Mouse (Mus musculus): ENCODE measurements around the gene Chd3.

The Chd3 gene

DNA sequence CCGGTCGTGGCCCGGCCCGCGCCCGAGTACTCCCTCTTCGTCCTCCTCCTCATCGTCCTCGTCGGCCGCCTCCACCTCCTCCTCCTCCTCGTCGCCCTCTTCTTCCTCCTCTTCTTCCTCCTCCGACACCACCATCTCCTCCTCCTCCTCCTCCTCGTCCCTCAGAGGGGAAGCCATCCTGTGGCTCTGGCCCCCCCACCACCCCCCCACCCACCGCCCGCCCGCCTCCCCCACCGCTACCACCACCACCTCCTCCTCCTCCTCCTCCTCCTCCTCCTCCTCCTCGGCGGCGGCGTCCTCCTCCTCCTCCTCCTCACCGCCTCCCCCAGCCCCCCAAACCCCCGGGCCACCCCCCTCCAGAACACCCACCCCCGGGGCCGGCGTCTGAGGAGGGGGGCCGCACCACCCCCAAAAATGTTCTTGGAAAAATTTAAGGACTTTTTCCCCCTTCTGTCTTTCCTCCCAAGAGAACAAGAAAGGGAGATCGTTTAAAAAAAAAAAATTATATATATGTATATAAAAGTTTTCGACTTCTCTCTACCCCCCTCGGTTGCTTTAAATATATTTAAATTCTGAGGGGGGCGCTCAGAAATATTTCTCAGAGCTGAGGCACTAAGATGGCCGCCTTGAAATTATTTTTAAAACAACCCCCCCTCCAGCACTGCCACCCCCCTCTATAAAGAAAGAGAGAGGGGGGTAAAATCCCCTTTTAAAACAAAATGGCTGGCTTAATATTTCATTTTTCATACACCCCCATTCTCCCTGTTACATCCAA lies at the start of gene Chd3:
Chd3 (minus strand) TSS at position 192 of the 775 bp plus-strand sequence.
- no peak for DNase-seq (ENCODE audit: low read depth in 1 of 2, low spot score in 2 of 2)

DNA sequence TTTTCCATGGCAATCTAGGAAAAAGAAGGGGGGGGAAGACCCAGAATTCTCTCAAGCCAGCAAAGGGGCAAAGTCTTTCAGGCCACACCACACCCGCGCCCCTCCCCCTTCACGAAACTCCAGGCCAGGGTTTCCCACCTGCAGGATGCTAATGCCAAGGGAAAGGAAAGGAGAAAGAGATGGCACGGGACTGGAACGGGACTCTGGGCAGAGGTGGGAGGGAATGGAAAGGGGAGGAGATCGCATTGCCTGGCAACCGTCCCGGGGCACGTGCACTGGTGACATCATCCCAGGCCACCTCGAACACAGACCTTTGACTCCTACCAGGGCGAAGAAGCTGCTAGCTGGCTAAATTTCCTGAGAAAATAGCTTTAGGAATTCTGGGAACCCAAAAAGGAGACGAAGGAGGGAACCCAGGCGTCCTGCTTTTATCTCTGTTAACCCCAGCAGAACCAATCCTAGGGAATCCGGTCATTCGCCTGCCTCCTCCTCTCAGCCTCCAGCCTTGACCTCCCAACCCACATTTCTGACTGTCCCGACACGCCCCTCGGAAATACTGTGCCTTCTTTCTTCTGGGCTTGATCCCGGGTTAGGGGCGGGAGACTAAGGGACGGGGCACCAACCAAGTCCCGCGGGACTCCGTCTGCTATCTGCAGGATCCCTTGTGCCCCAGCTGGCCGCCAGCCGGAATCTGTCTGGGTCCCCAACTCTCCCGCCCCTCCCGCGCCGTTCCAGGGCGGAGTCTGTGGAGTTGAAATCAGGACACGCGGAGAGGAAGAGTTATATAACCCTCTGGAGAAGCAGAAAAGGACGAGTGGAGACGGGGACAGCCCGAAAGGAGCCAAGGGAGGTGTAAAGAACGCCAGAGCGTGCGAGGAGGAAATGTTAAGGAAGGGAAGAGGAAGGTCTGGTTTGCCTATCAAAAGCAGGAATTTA lies 48.5 kb upstream of the Chd3 start:
- DNase-seq (ENCODE audit: low read depth in 1 of 2, low spot score in 2 of 2) = peak; percentile 66 to 78

DNA sequence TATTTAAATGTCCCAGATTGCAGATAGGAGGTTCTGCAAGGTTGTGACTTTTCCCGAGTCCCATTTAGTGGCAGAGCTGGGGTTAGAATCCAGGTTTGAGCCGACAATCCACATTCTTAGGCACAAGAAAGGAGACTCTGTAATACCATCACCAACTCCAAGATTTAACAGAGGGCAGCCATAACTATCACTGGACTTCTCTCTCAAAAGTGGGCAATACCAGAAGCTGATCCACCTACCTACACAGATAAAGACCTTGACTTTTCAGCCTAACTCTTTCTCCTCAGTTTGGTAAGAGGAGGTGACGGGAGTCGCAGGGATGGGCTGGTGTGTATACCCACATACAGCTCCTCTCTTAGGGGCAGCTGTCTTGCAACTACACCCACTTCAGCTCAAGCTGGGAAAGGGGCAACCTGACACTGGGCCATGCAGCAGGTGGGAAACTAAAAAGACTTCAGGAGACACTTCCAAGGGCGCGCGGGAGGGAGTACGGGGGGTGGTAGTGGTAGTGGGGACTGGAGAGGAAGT lies 47.8 kb upstream of the Chd3 start:
- DNase-seq (ENCODE audit: low read depth in 1 of 2, low spot score in 2 of 2) = no peak

DNA sequence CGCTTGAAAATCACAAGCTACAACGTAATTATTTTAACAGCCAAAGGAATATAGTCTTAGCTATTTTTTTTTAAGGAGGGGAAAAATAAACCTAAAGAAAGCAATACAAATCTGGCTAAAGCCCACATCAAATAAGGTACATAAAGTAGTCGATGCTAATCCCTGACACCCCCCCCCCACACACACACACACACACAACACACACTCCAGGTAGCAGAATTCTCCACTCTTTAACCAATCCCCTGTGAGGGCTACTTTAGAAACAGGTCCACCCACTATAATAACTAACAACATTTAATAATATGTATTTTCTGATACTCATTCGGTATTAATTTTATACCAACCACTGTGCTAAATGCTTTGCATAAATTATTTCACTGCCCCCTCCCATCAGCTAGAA lies 47.3 kb upstream of the Chd3 start:
- DNase-seq (ENCODE audit: low read depth in 1 of 2, low spot score in 2 of 2) = no peak

DNA sequence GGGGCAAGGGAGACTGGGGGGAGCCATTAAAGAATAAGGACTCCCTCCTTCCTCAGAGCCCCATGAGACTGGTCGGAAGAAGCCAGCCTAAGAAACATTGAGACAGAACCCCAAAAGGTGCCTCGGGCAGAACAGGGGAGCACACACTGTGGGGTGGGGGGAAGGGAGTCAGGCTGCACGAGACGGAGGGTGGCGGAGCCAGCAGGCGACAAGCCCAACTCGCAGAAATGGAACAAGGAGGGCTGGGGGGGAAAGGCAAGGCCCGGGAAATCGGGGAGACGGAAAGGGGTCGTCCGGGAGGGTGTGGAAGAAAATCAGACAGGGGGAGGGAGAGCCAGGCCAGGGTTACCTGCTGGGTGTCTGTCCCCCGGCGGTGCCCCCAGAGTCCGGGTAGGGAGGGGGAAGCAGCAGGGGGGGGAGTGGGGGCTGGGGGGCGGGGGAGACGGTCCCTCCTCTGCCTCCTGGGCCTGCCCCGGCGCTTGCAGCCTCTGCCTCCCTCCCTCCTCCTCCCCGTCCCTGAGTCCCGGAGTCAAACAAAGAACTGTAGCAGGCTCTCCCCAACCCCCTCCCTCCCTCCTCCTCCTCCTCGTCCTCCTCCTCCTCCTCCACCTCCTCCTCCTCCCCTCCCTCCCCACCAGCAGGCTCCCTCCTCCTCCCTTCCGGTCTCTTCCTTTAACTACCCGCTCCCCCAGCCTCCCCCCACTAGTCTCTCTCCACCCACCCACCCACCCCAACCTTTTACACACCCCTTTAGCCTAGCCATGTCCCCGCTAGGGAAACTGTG lies 46.7 kb upstream of the Chd3 start:
- no peak for DNase-seq (ENCODE audit: low read depth in 1 of 2, low spot score in 2 of 2)

DNA sequence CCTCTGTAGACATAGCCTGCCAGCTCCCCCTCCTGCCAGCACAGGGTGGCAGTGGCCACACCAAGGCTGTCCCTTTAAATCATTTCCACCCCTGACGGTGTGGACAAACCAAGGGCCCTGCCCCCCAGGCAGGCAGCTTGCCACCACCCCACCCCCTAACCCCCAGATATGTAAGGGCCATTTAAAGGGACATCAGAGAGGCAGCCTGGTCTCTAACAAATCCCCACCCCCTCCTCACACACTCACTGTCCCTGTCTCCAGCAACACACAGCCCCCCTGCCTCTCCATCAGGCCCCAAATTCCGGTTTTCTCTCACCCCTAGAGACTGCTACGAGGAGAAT lies 46.1 kb upstream of the Chd3 start:
- DNase-seq (ENCODE audit: low read depth in 1 of 2, low spot score in 2 of 2) = no peak

DNA sequence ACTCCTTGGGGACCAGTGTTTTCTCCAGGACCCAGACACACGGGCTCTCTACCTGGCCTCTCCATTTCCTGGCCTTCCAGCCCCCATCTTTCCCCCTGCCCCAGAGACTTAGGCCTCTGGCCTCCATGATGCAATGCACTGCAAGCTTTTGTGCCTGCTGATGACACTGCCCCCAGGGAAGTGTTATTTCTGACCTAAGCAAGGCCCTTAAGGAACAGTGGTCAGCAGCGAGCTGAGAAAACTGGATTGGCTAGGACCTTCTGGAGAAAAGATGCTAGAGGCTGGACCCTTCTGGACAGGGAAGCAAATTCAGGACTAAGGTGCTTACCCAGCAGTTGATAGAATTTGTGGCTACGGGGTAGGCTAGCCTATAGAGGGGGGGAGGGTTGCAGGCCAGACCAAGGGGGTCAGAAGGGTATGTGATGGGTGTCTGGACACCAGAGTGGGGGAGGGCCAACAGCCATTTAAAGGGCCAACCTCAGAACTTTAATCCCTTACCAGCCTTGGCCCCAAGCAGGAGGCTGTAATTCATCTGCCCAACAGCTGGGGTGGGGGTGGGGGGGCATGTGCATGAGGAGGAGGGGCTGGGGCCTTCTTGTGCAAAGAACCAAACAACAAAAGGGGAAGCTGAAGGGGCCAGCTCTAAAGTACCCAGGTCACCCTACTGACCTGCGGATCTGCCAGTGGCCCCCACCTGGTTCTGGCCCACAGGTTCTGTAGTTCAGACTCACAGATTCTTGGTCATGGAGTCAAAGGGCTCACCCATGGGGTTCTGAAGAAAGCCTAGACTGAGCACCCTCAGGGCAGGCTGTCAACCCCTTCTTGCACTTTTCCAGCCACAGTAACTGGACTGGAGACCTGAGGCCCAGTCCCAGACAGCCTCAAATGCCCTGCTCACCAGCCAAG lies 45.5 kb upstream of the Chd3 start:
- DNase-seq (ENCODE audit: low read depth in 1 of 2, low spot score in 2 of 2) = no peak

DNA sequence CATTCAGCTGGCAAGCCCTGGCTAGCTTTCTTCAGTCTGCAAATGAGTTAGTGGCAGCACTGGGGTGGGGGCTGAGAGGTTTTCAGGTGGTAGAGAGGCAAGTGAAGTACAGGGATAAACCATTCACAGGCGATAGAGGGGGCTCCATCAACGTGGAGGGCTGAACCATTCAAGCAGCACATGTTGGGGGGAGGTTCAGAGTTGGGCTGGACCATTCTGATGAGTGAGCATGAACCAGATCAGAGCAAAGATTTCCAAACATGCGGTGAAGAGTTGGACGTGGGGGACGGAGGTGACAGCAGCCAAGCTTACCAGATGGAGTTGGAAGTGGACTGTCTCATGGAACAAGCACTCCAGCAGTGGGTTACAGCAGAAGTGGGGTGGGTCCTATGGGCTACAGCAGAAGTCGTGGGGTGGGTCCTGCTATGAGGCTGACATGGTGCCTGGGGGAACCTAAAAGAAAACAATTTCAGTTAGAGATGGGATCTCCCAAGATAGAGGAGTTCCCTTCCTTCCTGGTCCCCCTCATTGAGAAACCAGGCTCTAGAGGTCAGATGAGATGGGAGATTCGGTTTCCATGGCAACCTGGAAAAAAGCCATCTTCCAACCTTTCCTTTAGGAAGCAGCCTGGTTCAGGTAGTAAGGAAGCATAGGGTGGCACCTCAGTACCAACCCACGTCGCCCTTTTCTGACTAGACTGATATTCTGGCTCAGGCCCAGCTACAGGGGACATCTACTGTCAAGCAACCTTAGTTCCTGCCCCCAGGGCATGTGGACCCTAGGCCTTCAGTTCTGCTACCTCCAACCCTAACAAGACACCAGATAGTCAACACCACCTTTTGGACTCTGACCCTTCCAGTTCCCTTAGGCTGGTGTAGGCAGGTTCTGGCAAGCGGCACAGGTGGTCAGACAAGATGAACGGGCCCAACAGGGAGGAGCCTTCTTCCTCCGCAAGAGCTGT lies 44.3 kb upstream of the Chd3 start, which contains the start of gene Kdm6b:
Kdm6b (minus strand) TSS at position 455 of the 961 bp plus-strand sequence.
- no peak for DNase-seq (ENCODE audit: low read depth in 1 of 2, low spot score in 2 of 2)

DNA sequence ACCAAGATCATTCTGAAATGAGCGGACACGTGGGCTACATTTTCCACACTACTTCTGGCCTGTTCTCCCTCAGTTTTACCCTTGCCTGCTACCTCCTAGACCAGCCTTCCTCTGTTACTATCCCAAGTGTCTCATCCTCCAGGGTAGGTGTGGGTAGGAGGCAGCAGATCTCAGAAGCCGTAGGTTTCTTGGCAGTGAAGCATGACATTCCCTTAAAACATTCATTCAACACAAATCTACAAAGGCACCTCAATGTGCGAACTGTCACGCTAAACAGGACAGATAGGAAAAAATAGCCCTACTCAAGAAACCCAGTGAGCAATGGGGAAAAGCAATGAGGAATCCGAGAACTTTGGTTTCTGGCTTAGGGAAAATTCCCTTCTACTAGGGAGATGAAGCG lies 43.3 kb upstream of the Chd3 start:
- DNase-seq (ENCODE audit: low read depth in 1 of 2, low spot score in 2 of 2) = no peak

DNA sequence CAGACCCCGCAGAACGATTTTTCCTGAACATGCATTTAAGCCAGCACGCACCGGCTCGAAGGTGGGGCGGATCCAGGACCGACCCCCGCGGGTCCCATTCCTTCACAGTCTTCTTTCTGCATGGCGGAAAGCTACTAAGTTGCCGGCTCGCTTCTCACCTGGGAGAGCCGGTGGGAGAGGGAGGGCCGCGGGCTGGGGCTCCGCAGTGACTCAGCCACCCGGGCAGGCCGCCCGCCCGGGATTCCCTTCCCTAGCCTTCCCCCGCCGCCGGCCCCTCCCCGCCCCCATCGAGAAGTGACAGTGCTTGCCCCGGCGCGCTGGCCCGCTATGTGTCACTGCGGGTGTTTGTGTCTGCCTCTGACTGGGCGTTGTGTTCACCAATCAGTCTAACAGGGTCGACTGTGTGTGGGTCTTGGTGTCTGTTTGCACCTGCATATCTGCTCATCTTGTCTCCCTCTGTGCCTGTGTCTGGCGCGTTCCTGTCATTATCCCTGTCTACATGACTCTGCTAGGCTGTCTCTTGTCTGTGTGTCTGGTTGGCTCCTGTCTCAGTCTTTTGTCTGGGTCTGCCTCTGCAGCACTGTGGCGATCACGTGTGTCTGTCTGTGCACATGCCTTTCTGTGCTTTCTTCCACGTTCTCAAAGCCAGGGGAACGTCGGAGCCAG lies 42.5 kb upstream of the Chd3 start:
- DNase-seq (ENCODE audit: low read depth in 1 of 2, low spot score in 2 of 2) = peak in 1 of 2 experiments; percentile 70

DNA sequence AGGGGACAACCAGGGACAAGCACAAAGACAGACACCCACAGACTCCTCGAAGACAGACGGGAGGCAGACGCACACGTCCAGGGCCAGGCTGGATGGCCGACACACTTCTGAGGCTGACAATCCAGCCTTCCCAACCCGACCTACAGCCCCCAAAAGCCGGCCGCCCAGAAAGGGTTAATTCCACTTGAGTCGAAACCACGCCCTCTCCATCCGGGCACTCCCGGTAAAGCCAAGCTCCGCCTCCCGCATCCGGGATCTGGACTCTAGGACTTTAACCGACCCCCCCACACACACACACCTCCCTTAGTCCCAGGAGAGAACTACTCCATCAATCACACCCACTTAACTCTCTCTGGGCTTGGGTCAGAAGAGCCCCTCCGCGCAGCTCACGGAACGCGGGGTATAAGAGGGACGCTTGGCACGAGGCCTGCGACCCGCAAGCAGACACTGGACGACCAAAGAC lies 41.9 kb upstream of the Chd3 start:
- peak in 1 of 2 experiments; percentile 89 for DNase-seq (ENCODE audit: low read depth in 1 of 2, low spot score in 2 of 2)

DNA sequence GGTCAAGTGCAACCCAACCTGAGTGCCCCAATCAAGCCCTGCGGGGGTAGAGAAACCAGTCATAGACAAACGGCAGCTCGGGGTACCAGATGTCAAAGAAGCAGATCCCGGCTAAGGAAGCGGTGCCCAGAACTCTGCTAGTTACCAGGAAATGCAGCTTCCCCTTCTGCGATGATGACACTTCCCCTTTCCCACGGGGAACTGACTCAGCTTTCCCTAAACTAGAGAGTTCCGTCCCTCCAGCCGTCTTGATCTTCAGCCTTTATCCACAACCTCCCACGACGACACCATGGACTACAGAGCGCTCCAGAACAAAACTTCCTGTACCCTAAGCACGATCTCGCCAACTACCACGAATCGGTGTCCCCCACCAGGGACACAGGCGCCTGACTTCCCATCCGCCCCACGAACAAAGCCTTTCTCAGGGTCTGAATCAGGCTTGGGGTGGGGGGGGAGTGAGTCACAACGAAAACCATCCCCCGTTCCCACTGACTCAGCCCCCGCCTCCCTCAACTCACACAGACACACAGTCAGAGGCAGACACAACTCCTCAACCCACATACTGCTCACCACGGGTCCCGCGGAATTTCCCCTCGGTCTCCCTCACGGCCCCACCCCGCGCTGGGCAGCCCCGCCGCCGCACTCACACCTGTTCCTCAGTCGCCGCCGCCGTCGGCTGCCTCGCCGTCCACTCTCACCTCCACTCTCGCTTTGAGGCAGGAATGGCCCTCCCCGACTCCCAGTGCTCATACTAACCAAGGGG lies 41.3 kb upstream of the Chd3 start:
- DNase-seq (ENCODE audit: low read depth in 1 of 2, low spot score in 2 of 2) = peak; percentile 90

DNA sequence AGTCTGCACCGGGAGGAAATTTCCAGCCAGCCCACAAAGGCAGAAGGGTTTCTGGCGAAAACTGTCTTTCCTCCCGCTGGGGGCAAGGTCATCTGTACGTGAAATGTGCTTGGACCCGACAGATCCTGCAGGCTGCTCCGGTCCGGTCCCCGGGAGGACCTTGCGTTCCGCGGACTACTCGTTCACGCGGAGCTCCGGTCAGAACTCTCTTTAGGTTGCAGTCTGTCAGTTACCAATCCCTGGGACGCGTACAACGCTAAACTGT lies 40.8 kb upstream of the Chd3 start:
- no peak for DNase-seq (ENCODE audit: low read depth in 1 of 2, low spot score in 2 of 2)

DNA sequence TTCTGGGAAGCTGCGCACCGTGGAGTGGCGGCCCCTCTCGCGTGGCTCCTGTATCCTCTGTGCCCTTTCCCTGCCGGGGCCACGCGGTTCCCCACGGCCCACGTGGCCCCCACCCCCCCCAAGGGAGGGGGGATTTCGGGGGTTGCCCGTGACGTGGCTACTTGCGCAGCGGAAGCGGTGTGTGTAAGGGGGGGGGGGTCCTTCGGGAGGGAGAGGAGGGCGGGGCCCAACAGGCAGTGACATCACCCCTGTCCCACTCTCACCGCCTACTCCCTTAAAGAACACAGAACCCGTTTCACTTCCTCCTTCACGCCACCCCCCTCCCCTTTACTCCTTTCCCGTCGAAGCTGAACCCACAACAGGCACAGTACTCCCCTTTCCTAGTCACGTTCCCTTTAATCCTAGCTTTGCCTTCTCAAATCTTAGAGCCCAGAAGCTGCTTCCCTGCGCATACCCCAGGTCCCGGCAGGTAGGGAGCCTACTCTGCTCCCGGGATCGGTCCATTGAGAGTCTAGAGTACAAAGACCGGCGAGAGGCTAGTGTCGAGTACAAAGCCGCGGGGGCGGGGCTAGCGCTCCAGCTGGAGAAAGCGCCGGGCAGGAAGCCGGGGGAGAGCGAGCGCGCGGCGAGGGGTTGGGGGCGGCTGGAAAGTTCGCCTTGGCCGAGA lies 40.3 kb upstream of the Chd3 start:
- DNase-seq (ENCODE audit: low read depth in 1 of 2, low spot score in 2 of 2) = peak in 1 of 2 experiments; percentile 86

DNA sequence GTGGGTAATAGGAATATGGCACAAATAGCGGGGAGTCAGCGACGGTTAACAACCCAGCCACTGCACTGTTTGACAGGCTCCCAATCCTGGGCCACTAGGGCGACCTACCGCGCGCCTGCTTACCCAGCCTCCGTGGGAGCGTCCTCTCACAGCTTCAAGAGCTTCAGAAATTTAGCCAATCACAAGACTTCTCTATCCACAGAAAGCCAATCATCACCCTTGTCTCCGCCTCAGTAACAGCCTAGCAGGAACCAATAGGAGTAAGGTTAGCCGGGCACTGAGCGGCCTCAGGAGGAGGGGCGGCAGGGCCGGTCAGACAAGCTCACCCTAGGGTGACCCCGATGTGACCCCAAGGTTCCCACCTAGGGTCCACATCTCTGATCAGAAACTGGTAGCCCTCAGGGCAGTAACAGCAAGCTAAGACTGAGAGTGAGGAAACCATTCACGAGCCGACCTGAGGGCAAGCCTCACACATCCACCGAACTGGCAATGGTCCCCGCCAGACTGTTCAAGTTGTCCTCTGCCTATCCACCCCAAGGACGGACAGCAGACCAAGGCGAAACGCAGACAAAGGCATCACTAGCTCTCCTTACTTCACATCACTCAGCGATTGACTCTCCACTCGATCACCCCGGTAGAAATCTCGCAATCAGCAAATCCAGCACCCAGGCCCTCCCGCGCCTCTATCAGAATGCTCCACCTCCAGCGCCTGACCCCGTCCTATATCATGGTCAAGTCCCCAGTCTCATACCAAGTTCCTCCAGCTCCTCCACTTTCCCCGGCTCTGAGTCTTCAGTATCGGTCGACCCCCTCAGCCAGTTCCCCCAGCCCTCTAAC lies 39.6 kb upstream of the Chd3 start:
- DNase-seq (ENCODE audit: low read depth in 1 of 2, low spot score in 2 of 2) = peak in 1 of 2 experiments; percentile 81

DNA sequence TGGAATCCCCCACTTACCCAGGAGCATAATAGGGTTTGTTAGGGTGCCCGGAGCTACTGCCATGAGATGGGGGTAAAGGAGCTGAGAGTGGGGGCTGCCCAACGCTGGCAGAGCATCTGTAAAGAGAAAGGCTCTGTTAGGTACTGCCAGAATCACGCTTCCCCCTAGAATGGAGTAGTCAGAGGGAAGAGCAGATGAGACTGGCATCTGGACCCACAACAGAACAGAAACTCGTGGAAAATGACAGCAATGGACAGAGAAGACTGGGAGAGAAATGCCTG lies 38.5 kb upstream of the Chd3 start:
- DNase-seq (ENCODE audit: low read depth in 1 of 2, low spot score in 2 of 2) = no peak
